Mouse (Mus musculus): ENCODE measurements around the gene Rbpjl. TPM values are rescaled to one million over a fixed set of nuclear protein-coding genes. Genes with fewer than 3 reads are reported as not detected.

Rbpjl gene
- polyA plus RNA-seq, 1 experiment from 2014 or later, result 10.7 TPM

DNA sequence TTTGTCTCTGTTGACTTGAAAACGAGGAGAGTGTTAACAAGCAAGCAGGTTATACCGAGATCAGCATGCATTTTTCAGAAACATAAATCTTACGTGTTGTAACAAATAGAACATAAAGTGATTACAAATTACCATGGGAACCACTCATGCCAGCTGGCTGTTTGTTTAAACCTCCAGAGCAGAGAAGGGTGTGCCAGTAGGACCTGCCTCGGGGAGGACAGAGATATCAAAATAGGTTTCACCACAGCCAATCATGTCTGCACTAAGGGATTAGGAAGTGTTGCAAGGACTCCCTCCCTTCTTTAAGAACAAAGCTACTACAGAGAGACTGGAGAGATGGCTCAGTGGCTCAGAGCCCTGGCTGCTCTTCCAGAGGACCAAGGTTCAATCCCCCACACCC lies 29.8 kb upstream of the Rbpjl start:
- no peak overlapping the region for H3K4me2 ChIP-seq
- no peak overlapping the region for H3K9ac ChIP-seq
- no peak for ATAC-seq (ENCODE audit: borderline replicate concordance, extremely low read depth, low FRiP score, low TSS enrichment)
- H3K9me3 ChIP-seq, result no peaks in the 10 kb centered on the region
- no peak overlapping the region for H3K27ac ChIP-seq
- no peaks in the 10 kb centered on the region for H3K27me3 ChIP-seq
- WGBS, result 26% methylated on average over 4 of the region's 4 CpGs
- H3K4me1 ChIP-seq, result no peaks in the 10 kb centered on the region
- no peaks in the 10 kb centered on the region for H3K36me3 ChIP-seq
- H3K4me3 ChIP-seq, result no peak overlapping the region

DNA sequence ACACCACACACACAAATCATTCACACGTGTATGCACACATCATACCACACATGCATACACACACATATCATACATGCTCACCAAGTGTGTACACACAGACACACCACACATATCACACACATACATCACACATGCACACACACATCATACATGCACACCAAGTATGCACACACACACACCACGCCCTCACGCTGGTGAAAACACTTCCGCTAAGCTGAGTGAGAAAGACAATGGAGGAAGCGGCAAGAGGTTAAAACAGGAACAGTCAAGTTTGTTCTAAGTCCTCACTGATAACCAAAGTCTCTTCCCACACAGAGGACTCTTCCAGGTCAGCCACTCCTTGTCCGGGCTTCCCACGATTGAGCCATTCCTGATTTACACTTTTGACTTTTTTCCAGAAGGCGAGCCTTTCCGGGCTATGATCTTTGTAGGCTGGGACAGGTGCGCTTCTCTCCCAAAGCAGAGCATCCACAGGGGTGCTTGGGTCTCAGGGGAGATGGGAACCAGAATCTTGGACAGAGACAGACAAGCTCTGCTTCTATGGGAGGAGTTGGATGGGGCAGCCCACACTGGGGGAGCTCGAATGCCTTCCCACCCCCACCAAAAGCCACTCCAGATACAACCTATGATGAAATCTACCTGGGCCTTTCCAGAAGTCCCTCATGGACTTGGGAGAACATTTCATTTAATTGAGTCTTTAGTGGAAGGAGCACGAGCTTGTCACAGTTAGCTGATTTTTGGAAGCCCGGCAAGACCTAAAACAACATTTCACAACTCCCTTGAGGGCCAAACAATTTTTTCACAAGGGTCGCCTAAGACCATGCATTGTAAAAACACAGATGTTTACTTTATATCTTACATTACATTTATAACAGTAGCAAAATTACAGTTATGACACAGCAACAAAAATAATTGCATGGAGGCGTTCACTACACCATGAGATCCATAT lies 25.2 kb upstream of the Rbpjl start:
- no peak for ATAC-seq (ENCODE audit: borderline replicate concordance, extremely low read depth, low FRiP score, low TSS enrichment)
- Histone ChIP-seq H3K4me1 (no peaks in the 10 kb centered on the region), H3K27ac (no peak overlapping the region), H3K4me3 (no peak overlapping the region), H3K36me3 (no peaks in the 10 kb centered on the region), H3K9ac (no peak overlapping the region), H3K4me2 (no peak overlapping the region), H3K9me3 (no peaks in the 10 kb centered on the region), H3K27me3 (no peaks in the 10 kb centered on the region)
- WGBS, result 82% methylated on average over 15 of the region's 15 CpGs

DNA sequence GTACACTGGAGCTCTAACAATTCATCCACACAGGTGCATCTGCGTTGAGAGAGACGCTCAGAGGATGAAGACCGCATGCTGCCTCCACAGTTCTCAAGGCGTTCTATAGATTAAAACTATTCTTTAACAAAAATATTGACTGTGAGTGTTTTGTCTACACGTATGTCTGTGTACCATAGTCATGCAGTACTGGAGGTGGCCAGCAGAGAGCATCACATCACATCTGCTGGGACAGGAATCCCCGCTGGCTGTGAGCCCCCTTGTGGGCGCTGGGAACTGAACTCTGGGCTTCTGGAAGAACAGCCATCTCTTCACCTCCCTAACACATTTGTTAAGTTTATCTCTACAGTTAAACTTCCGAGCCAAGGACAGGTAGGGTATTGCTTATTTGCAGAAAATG lies 21.2 kb upstream of the Rbpjl start:
- Histone ChIP-seq H3K9me3 (no peaks in the 10 kb centered on the region), H3K4me3 (no peak overlapping the region), H3K27me3 (no peaks in the 10 kb centered on the region), H3K36me3 (no peaks in the 10 kb centered on the region), H3K4me1 (peaks cover 22% of the 10 kb centered on the region), H3K4me2 (no peak overlapping the region), H3K9ac (no peak overlapping the region), H3K27ac (no peak overlapping the region)
- ATAC-seq (ENCODE audit: borderline replicate concordance, extremely low read depth, low FRiP score, low TSS enrichment), result no peak
- 71% methylated on average over 8 of the region's 8 CpGs for WGBS

DNA sequence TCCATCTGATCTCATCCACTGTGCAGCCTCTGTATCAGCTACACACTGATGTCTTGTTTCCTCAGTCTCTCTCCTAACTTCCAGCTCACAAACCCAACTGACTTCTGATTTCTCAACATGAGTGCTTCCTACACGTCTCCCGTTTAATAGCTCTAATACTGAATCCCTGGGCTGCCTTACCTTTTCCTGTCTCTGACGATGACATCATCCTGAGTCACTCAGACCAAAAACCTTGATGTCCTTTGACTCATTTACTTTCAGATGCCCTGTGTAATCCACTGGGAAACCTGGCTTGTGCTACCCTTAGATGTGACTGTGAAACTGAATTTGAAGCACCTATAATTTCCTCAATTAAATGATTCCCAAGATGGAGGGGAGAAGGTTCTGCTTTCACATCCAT lies 20.0 kb upstream of the Rbpjl start:
- Histone ChIP-seq H3K4me1 (peaks cover 33% of the 10 kb centered on the region), H3K4me2 (no peak overlapping the region), H3K9ac (no peak overlapping the region), H3K9me3 (no peaks in the 10 kb centered on the region), H3K36me3 (no peaks in the 10 kb centered on the region), H3K4me3 (no peak overlapping the region), H3K27me3 (peaks cover 2% of the 10 kb centered on the region; the same call in 1 of the 2 replicates), H3K27ac (no peak overlapping the region)
- ATAC-seq (ENCODE audit: borderline replicate concordance, extremely low read depth, low FRiP score, low TSS enrichment), result no peak
- 71% methylated on average over 3 of the region's 3 CpGs for WGBS

DNA sequence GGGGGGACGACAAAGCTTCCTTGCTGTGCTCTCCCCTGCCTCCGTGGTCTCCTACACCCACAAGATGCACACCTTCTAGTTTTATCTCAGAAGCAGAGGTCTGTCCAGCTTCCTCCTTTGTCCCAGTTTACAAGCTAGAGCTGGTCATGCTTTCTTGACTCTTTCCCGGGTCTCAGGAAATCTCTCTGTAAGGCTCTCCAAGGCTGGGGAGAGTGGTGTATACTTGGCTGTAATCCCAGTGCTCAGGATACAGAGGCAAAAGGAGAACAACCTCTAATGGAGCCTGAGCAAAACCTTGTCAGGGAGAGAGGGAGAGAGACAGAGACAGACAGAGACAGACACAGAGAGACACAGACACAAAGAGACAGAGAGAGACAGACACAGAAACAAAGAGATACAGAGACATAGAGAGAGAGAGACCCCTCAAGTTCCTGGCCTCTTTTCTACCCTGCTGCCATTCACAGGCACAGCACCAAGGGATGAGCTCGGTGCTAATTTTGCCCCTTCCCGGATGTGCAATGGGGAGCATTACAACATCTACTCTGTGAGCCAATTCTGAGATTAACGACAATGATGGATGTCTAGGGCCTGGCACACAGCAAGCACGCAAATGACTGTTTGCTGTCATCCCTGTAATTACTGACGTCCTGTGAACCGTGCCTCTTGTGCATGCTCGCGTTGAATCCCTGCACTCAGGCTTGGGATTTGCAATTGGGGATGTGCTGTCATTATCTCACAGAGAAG lies 19.1 kb upstream of the Rbpjl start:
- no peak overlapping the region for H3K9ac ChIP-seq
- H3K4me2 ChIP-seq, result no peak overlapping the region
- no peaks in the 10 kb centered on the region for H3K36me3 ChIP-seq
- H3K27me3 ChIP-seq, result peaks cover 10% of the 10 kb centered on the region; the same call in 1 of the 2 replicates
- 43% methylated on average over 11 of the region's 11 CpGs for WGBS
- no peak for ATAC-seq (ENCODE audit: borderline replicate concordance, extremely low read depth, low FRiP score, low TSS enrichment)
- H3K4me3 ChIP-seq, result no peak overlapping the region
- H3K27ac ChIP-seq, result no peak overlapping the region
- H3K4me1 ChIP-seq, result peaks cover 38% of the 10 kb centered on the region
- no peaks in the 10 kb centered on the region for H3K9me3 ChIP-seq

DNA sequence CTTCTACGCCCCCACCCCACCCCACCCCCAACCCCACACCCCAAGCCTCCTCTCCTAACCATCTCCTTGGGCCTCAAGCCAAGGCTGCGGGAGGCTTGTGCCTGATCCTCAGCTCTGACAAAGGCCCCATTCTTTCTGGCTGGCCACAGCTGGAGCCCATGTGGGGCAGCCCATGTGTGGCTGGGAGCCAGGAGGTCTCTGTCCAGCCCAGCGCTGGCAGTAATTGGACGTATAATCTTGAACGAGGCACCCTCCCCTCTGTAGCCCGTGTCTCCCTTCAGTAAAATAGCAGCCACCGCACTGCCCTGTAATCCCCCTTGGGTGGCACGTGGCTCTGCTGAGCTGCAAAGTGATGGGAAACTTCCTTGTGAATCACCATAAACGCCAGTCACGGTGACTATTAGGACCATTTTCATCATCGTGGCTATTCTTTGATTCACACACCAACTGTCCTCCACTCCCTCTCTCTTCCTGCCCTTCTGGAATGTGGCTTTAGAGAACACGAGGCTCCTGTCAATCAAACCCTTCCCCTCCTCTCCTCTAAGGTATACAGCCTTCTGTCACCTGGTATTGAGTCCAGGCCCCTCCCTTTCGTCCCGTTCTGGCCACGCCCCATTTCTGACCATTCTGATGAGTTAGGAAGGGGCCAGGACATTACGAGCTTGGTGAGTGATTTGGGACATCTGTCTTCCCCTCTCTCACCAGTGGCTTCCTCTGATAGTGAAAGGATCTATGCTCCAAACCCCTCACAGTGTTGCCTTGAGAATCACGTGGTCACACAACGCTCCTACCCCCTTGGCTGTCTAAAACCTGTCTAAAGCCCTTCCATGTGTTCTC lies 16.8 kb upstream of the Rbpjl start:
- H3K27me3 ChIP-seq, result peaks cover 10% of the 10 kb centered on the region; the same call in 1 of the 2 replicates
- peak; percentile 78 for ATAC-seq (ENCODE audit: borderline replicate concordance, extremely low read depth, low FRiP score, low TSS enrichment)
- H3K4me3 ChIP-seq, result no peak overlapping the region
- H3K4me2 ChIP-seq, result peak overlapping the region; percentile 23
- no peak overlapping the region; the same call in 1 of the 2 replicates for H3K27ac ChIP-seq
- H3K9me3 ChIP-seq, result no peaks in the 10 kb centered on the region
- WGBS, result 9% methylated on average over 18 of the region's 18 CpGs
- H3K36me3 ChIP-seq, result no peaks in the 10 kb centered on the region
- no peak overlapping the region for H3K9ac ChIP-seq
- H3K4me1 ChIP-seq, result peaks cover 49% of the 10 kb centered on the region

DNA sequence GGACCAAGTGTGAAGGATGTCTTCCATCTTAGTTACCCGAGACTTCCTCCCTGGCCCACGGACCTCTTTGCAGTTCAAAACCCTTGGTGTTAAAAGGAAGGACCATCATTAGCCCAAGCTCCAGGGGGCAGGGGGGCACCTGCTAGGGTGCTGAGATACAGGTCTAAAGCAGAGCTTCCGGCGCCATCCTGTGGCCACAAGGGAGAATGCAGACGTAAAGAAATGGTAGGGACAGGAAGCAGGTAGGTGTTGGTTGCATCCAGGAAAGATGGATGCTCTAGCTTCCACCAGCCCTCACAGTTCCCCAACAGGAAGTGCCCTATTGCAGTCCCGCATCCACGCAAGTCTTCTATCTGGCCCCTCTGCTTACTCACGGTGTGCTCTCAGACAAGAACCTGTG lies 16.0 kb upstream of the Rbpjl start:
- no peak for ATAC-seq (ENCODE audit: borderline replicate concordance, extremely low read depth, low FRiP score, low TSS enrichment)

DNA sequence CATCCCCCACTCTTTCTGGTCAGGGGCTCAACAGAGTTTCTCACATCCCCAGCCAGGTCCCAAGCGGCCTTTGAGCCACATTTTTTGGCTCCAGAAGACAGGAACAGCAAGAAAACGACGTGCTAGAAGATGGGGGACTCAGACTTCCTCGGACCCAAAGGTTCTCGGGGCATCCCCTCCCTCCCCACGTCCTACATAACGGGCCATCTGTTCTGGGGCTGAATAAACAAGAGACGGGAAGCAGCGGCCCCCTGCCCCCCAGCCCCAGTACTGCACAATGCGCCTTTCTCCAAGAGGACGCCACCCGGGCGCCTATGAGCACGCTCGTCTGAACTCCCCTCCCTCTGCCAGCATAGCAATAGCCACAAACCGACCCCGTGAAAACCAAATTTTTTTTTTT lies 13.9 kb upstream of the Rbpjl start, which contains the start of gene Slpi:
Gene Slpi (minus strand): TSS at position 76 of the 400 bp plus-strand sequence.
- Histone ChIP-seq H3K9ac (peak within 1 kb of the TSS; percentile 39), H3K27ac (peak within 1 kb of the TSS; percentile 61), H3K4me2 (peak within 1 kb of the TSS; percentile 94)

More for the DNA sequence above, 16.0 kb upstream of the Rbpjl start:
- Histone ChIP-seq H3K4me3 (no peak overlapping the region), H3K27me3 (peaks cover 10% of the 10 kb centered on the region; the same call in 1 of the 2 replicates), H3K27ac (no peak overlapping the region), H3K36me3 (no peaks in the 10 kb centered on the region), H3K4me2 (0 out of 2 replicates have a peak overlapping the region, but pooled peaks have one; percentile 23), H3K9ac (no peak overlapping the region), H3K4me1 (peaks cover 49% of the 10 kb centered on the region), H3K9me3 (no peaks in the 10 kb centered on the region)
- 16% methylated on average over 8 of the region's 8 CpGs for WGBS

DNA sequence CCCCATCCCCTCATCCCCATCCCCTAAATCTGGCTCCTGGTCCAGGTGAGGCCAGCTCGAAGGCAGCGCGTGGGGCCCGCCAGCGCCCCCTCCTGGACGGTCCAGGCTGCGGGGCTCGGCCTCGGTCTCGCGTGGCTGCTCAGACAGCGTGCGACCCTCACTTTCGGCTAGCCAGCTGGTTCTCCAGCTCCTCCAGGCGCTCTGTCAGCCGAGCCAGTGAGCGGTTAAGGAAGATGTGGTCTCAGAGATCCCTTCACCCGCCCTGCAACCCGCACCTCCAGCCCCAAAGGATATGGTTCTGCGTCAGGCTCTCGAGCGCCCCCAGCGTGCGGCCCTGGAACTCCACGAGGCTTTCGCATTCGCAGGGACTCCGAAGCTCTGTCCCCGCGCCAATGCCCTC lies 13.4 kb upstream of the Rbpjl start:
- H3K9ac ChIP-seq, result peak overlapping the region; percentile 39
- peak overlapping the region; percentile 50 for H3K4me3 ChIP-seq
- H3K9me3 ChIP-seq, result no peaks in the 10 kb centered on the region
- peak; percentile 50; the same call in 1 of the 2 replicates for ATAC-seq (ENCODE audit: borderline replicate concordance, extremely low read depth, low FRiP score, low TSS enrichment)
- H3K27me3 ChIP-seq, result peaks cover 10% of the 10 kb centered on the region; the same call in 1 of the 2 replicates
- peak overlapping the region; percentile 61 for H3K27ac ChIP-seq
- H3K36me3 ChIP-seq, result no peaks in the 10 kb centered on the region
- 2% methylated on average over 30 of the region's 30 CpGs for WGBS
- peaks cover 40% of the 10 kb centered on the region for H3K4me1 ChIP-seq
- H3K4me2 ChIP-seq, result peak overlapping the region; percentile 94

More for the DNA sequence above, 13.9 kb upstream of the Rbpjl start, which contains the start of gene Slpi:
- Histone ChIP-seq H3K4me1 (peaks cover 43% of the 10 kb centered on the region), H3K9me3 (no peaks in the 10 kb centered on the region), H3K27me3 (peaks cover 10% of the 10 kb centered on the region; the same call in 1 of the 2 replicates), H3K36me3 (no peaks in the 10 kb centered on the region), H3K4me3 (peak within 1 kb of the TSS; percentile 50)
- ATAC-seq (ENCODE audit: borderline replicate concordance, extremely low read depth, low FRiP score, low TSS enrichment), result peak; percentile 80; the same call in 1 of the 2 replicates
- under 1% methylated on average over 17 of the region's 17 CpGs for WGBS

DNA sequence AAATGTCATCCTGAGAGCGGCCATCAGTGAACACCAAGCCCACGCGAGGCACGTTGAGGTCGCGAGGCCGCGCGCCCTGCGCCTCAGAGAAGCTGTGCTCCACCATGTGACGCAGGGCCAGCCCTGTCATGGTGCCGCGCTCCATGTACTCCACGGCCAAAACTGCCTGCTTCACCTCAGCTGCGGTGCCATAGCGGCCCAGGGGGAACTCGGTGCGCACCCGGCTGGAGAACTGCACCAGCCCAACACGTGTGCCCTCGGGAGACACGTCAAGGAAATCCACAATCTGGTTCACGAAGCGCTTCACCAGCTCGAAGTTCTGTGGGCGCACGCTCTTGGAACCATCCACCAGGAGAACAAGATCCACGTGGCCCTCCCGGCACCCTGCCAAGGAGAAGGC lies 9.8 kb upstream of the Rbpjl start:
- WGBS, result 80% methylated on average over 29 of the region's 29 CpGs

DNA sequence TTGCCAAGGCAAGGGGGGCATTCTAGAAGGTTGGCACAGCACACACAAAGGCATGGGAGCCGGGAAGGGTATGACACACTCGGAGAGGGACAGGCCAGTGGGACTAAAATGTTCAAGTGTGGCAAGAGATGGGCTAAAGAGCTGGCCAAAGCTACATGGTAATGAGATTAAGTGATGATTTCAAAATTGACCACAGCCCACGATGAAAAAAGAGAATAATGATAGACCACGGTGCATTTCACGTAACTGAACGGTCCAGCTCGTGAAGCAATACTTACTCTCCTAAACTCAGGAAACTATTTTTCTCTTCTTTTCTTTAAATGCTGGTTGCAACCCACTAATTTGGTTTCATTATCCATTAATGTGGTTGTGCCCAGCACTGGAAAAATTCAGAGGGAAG lies 6.9 kb upstream of the Rbpjl start:
- H3K9ac ChIP-seq, result no peak overlapping the region
- peaks cover 24% of the 10 kb centered on the region for H3K27me3 ChIP-seq
- H3K36me3 ChIP-seq, result no peaks in the 10 kb centered on the region
- H3K4me2 ChIP-seq, result no peak overlapping the region
- H3K4me3 ChIP-seq, result no peak overlapping the region
- 89% methylated on average over 7 of the region's 7 CpGs for WGBS
- H3K9me3 ChIP-seq, result no peaks in the 10 kb centered on the region
- no peak overlapping the region for H3K27ac ChIP-seq
- no peak for ATAC-seq (ENCODE audit: borderline replicate concordance, extremely low read depth, low FRiP score, low TSS enrichment)
- H3K4me1 ChIP-seq, result peaks cover 10% of the 10 kb centered on the region; the same call in 1 of the 2 replicates

More for the DNA sequence above, 9.8 kb upstream of the Rbpjl start:
- no peaks in the 10 kb centered on the region for H3K9me3 ChIP-seq
- H3K27me3 ChIP-seq, result peaks cover 7% of the 10 kb centered on the region; the same call in 1 of the 2 replicates
- no peak overlapping the region for H3K9ac ChIP-seq
- no peak overlapping the region for H3K4me3 ChIP-seq
- H3K36me3 ChIP-seq, result no peaks in the 10 kb centered on the region
- no peak overlapping the region for H3K4me2 ChIP-seq
- peaks cover 17% of the 10 kb centered on the region for H3K4me1 ChIP-seq
- no peak overlapping the region for H3K27ac ChIP-seq
- no peak for ATAC-seq (ENCODE audit: borderline replicate concordance, extremely low read depth, low FRiP score, low TSS enrichment)

All from lung, embryonic 15.5 days (tissue).